Mouse (Mus musculus) heart, adult 2 months (tissue): ENCODE measurements around the gene Sars2. TPM values are rescaled to one million over a fixed set of nuclear protein-coding genes. Genes with fewer than 3 reads are reported as not detected.

Experiments used
- DNase-seq, 2 experiments: peaks; one replicate each; pipeline ENCODE4 v3.0.0; 2021
- H3K27ac ChIP-seq: fragments of 200-600 bp; 2 replicates; pipeline ENCODE4 v1.8.1; 2022
- H3K27me3 ChIP-seq: fragments of 200-500 bp; 2 replicates; pipeline ENCODE4 v1.6.1; 2012; ENCODE audit warnings: mild to moderate bottlenecking, low read length, inconsistent platforms, mixed read lengths; ENCODE audit not compliant: control insufficient read depth, insufficient read depth
- H3K36me3 ChIP-seq: fragments of 200-500 bp; 2 replicates; pipeline ENCODE4 v1.6.1; 2012; ENCODE audit warnings: low read length, inconsistent platforms; ENCODE audit not compliant: control insufficient read depth, insufficient read depth
- H3K4me1 ChIP-seq: fragments of 200-500 bp; 2 replicates; pipeline ENCODE4 v1.6.1; 2011; ENCODE audit warnings: low read length; ENCODE audit not compliant: control insufficient read depth, insufficient read depth
- H3K4me3 ChIP-seq: fragments of 200-600 bp; 2 replicates; pipeline ENCODE4 v1.8.1; 2022
- H3K79me2 ChIP-seq: fragments of 200-500 bp; replicated peaks from 2 replicates; pipeline ENCODE4 v1.6.1; 2012; ENCODE audit warnings: mild to moderate bottlenecking, inconsistent platforms, low read length, moderate library complexity, mixed read lengths; ENCODE audit not compliant: control insufficient read depth, insufficient read depth
- H3K9ac ChIP-seq: fragments of 200-500 bp; 2 replicates; pipeline ENCODE4 v1.6.1; 2012; ENCODE audit warnings: low read depth, mild to moderate bottlenecking, control low read depth, inconsistent platforms, low read length, mixed read lengths
- CTCF ChIP-seq: fragments of 200-600 bp; IDR thresholded peaks from 2 replicates; pipeline ENCODE4 v1.8.1; 2022; ENCODE audit warnings: antibody characterized with exemption, mild to moderate bottlenecking, moderate library complexity
- EP300 ChIP-seq: fragments of 200-500 bp; IDR thresholded peaks from 2 replicates; pipeline ENCODE4 v1.6.1; 2011; ENCODE audit warnings: low read depth, low read length, control low read depth; ENCODE audit not compliant: insufficient read depth
- POLR2A ChIP-seq: fragments of 200-500 bp; IDR thresholded peaks from 2 replicates; pipeline ENCODE4 v1.6.1; 2011; ENCODE audit warnings: mild to moderate bottlenecking, low read depth, low read length, control low read depth; ENCODE audit not compliant: insufficient read depth
- WGBS: fragments of 180-500 bp; shearing (Covaris S2); methylation state at CpG from one replicate; pipeline ENCODE4 v1.1.7; 2018; 5-methylcytosine and 5-hydroxymethylcytosine counted together
- intact Hi-C: fragments of 180-260 bp; cut with DNase I; formaldehyde crosslinking; loops from one replicate; pipeline ENCODE4 v1.15.1; 2025
- polyA plus RNA-seq: library from polyadenylated mRNA; depleted of rRNA; stranded (reverse); fragments of >200 nt; gene quantifications from 2 replicates; pipeline ENCODE4 v1.2.3, GENCODE M21; 2012
- total RNA-seq, 2 experiments: library from RNA; stranded (reverse); gene quantifications; 2 replicates each; pipeline ENCODE4 v1.2.3; 2021

Sars2 gene
- total and polyA plus RNA-seq, 3 experiments = 13.7 to 20.2 (median 14.2) TPM

DNA sequence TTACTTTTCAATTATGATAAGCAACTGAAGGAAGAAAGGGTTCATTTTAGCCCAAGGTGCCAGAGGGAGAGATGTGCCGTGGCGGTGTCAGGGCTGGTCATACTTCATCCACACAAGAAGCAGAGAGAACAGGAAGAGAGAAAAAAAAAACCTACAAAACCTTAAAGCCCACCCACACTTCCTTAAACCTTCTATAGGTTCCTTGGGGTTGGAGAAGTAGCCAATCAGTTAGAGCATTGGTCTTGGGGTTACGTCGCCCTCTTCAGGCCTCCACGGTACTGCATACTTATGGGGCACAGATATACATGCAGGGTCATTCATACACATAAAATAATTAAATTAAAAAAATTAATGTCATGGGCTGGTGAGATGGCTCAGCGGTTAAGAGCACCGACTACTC, 19.7 kb upstream of the Sars2 start:
- no peaks in the 10 kb centered on the region for H3K36me3 ChIP-seq
- intact Hi-C loops = loop anchor here (10.0 kb wide), 1 partner anchor 117 kb away; no protein-coding TSS in a partner anchor
- WGBS = 91% methylated on average over 7 of the region's 7 CpGs
- DNase-seq = no peak
- H3K79me2 ChIP-seq = no peaks in the 10 kb centered on the region
- no peak overlapping the region for H3K4me3 ChIP-seq
- H3K9ac ChIP-seq = no peak overlapping the region
- H3K27ac ChIP-seq = no peak overlapping the region
- no peaks in the 10 kb centered on the region for H3K27me3 ChIP-seq
- no peaks in the 10 kb centered on the region for H3K4me1 ChIP-seq
- TF ChIP-seq EP300 (no peak), POLR2A (no peak), CTCF (no peak)

- no peaks in the 10 kb centered on the region for H3K79me2 ChIP-seq
Observed at GRCm38 (mm10) chr7:28724613-28725012, 17.2 kb upstream of the Sars2 start.

GRCm38 (mm10) chr7:28726600-28726999, 15.2 kb upstream of the Sars2 start:
- no peak overlapping the region for H3K27ac ChIP-seq
- no peaks in the 10 kb centered on the region for H3K4me1 ChIP-seq
- DNase-seq = peak; percentile 54 to 56
- H3K4me3 ChIP-seq = no peak overlapping the region
- no peaks in the 10 kb centered on the region for H3K36me3 ChIP-seq
- no peak overlapping the region for H3K9ac ChIP-seq
- WGBS = 12% methylated on average over 14 of the region's 14 CpGs
- no peaks in the 10 kb centered on the region for H3K27me3 ChIP-seq
- H3K79me2 ChIP-seq = no peaks in the 10 kb centered on the region
- intact Hi-C loops = loop anchor here (10.0 kb wide), 1 partner anchor 122 kb away; no protein-coding TSS in a partner anchor
- no peak for TF ChIP-seq EP300
- peak; percentile 97 for TF ChIP-seq CTCF

More at GRCm38 (mm10) chr7:28724613-28725012, 17.2 kb upstream of the Sars2 start:
- H3K4me3 ChIP-seq = no peak overlapping the region
- no peak overlapping the region for H3K27ac ChIP-seq
- intact Hi-C loops = loop anchor here (2.0 to 10.0 kb wide), 2 partner anchors 120 to 274 kb away; partner anchors contain the start of gene Lrfn1
- H3K9ac ChIP-seq = no peak overlapping the region
- no peaks in the 10 kb centered on the region for H3K4me1 ChIP-seq
- 96% methylated on average over 2 of the region's 2 CpGs for WGBS
- no peaks in the 10 kb centered on the region for H3K36me3 ChIP-seq
- H3K27me3 ChIP-seq = no peaks in the 10 kb centered on the region
- no peak for TF ChIP-seq EP300
- no peak for TF ChIP-seq CTCF
- no peak for TF ChIP-seq POLR2A
- no peak for DNase-seq

DNA sequence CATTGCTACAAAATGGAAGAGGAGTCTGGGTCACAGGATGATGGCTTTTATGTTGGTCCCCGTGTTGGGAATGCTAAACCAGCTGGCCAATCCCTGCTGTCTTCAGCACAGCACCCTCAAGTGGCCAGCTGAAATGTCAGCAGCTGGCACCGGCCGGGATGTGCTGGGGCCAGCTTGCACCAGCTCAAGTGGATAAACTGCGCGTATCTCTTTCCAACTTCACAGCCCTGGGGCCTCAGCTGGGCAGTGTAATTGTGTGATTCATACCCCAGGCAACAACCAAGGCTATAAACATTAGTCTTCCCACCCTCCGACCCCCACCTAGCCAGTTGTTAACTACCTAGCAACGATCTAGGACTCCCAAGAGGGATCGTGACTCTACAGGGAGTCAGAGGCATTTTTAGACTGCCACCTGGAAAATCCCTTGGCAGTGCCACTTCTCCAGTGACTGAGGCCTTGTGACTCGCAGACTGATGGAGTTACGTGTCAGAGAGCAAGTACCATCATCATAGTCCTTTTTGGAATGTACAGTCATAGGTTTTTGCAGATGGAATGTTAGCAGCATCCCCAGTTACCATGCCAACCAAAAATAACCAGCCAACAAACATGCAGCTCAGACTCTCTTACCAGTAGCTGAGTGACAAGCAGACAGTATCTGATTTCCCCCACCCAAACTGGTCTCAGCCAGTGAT, 14.0 kb upstream of the Sars2 start:
- DNase-seq = no peak

GRCm38 (mm10) chr7:28732341-28733142, 9.2 kb upstream of the Sars2 start:
- peak; percentile 76 to 81 for DNase-seq
- no peaks in the 10 kb centered on the region for H3K79me2 ChIP-seq
- peak overlapping the region; percentile 24 for H3K4me3 ChIP-seq
- no peaks in the 10 kb centered on the region for H3K36me3 ChIP-seq
- no peaks in the 10 kb centered on the region for H3K4me1 ChIP-seq
- H3K27ac ChIP-seq = no peak overlapping the region
- TF ChIP-seq CTCF (no peak), EP300 (no peak)
- 8% methylated on average over 58 of the region's 58 CpGs for WGBS
- intact Hi-C loops = no loop called here
- peak overlapping the region; percentile 39; the same call in 1 of the 2 replicates for H3K9ac ChIP-seq
- no peaks in the 10 kb centered on the region for H3K27me3 ChIP-seq

More for the DNA sequence above, 14.0 kb upstream of the Sars2 start:
- no peaks in the 10 kb centered on the region for H3K79me2 ChIP-seq
- TF ChIP-seq EP300 (no peak), CTCF (peak; percentile 53)
- H3K36me3 ChIP-seq = no peaks in the 10 kb centered on the region
- WGBS = 45% methylated on average over 10 of the region's 10 CpGs
- intact Hi-C loops = loop anchor here (10.0 kb wide), 1 partner anchor 123 kb away; no protein-coding TSS in a partner anchor
- no peak overlapping the region for H3K27ac ChIP-seq
- H3K4me1 ChIP-seq = no peaks in the 10 kb centered on the region
- no peaks in the 10 kb centered on the region for H3K27me3 ChIP-seq
- no peak overlapping the region for H3K4me3 ChIP-seq
- no peak overlapping the region for H3K9ac ChIP-seq

DNA sequence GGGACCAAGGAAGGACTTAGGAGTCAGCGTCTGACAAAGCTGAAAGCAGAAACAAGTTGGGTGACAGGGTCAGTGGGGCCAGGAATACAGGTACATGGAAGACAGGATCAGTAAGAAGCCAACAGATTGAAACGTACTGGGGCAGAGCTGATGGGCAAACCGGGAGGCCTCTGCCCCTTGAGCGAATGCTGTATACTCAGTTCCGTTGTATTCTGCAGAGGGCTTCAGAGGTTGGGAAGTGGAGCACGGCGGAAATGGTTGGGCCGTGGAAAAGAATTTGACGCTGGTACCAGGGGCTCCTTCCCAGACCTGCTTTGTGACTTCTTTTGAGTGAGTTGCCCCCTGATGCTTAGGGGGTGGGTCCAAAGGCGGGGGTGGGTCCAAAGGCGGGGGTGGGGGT, 8.6 kb upstream of the Sars2 start:
- WGBS = 32% methylated on average over 11 of the region's 11 CpGs
- no peak overlapping the region for H3K9ac ChIP-seq
- H3K4me3 ChIP-seq = peak overlapping the region; percentile 24
- H3K79me2 ChIP-seq = no peaks in the 10 kb centered on the region
- TF ChIP-seq CTCF (no peak), EP300 (no peak), POLR2A (no peak)
- H3K27me3 ChIP-seq = no peaks in the 10 kb centered on the region
- intact Hi-C loops = no loop called here
- H3K36me3 ChIP-seq = no peaks in the 10 kb centered on the region
- H3K4me1 ChIP-seq = no peaks in the 10 kb centered on the region
- no peak for DNase-seq
- no peak overlapping the region for H3K27ac ChIP-seq
